Mouse (Mus musculus) liver, adult 2 months (tissue): ENCODE results near the gene Grxcr1. TPM values are rescaled to one million over a fixed set of nuclear protein-coding genes. Genes with fewer than 3 reads are reported as not detected.

Experiments used
- DNase-seq: peaks from one replicate; pipeline ENCODE4 v3.0.0-alpha.2; 2011; ENCODE audit warnings: low read depth, low spot score; ENCODE audit errors: extremely low read depth
- H3K27ac ChIP-seq: fragments of 200-500 bp; replicated peaks from 2 replicates; pipeline ENCODE4 v1.5.1; 2012; ENCODE audit warnings: low read depth, mild to moderate bottlenecking, control low read depth, inconsistent platforms, low read length; ENCODE audit not compliant: insufficient read depth
- H3K27me3 ChIP-seq: fragments of 200-500 bp; 2 replicates; pipeline ENCODE4 v1.6.1; 2012; ENCODE audit warnings: mild to moderate bottlenecking, moderate library complexity, low read length, inconsistent platforms; ENCODE audit not compliant: control insufficient read depth, insufficient read depth
- H3K36me3 ChIP-seq: fragments of 200-500 bp; 2 replicates; pipeline ENCODE4 v1.6.1; 2012; ENCODE audit warnings: low read length, inconsistent platforms; ENCODE audit not compliant: control insufficient read depth, insufficient read depth
- H3K4me1 ChIP-seq: fragments of 200-500 bp; 2 replicates; pipeline ENCODE4 v1.6.1; 2011; ENCODE audit warnings: low read length; ENCODE audit not compliant: control insufficient read depth, insufficient read depth
- H3K4me3 ChIP-seq: fragments of 200-500 bp; 2 replicates; pipeline ENCODE4 v1.5.1; 2011; ENCODE audit warnings: low read depth, mild to moderate bottlenecking, control low read depth, low read length, moderate library complexity; ENCODE audit not compliant: insufficient read depth
- H3K79me2 ChIP-seq: fragments of 200-500 bp; 2 replicates; pipeline ENCODE4 v1.6.1; 2012; ENCODE audit warnings: inconsistent platforms, mild to moderate bottlenecking, low read length, moderate library complexity; ENCODE audit not compliant: control insufficient read depth, insufficient read depth
- H3K9ac ChIP-seq: fragments of 200-500 bp; 2 replicates; pipeline ENCODE4 v1.6.1; 2012; ENCODE audit warnings: low read depth, mild to moderate bottlenecking, control low read depth, inconsistent platforms, low read length
- CTCF ChIP-seq: fragments of 200-500 bp; IDR thresholded peaks from 2 replicates; pipeline ENCODE4 v1.5.1; 2011; ENCODE audit warnings: low read depth, low read length, control low read depth
- POLR2A ChIP-seq: fragments of 200-500 bp; IDR thresholded peaks from 2 replicates; pipeline ENCODE4 v1.6.1; 2011; ENCODE audit warnings: low read length, control low read depth; ENCODE audit not compliant: insufficient read depth; ENCODE audit errors: extremely low read depth
- WGBS: fragments of 180-500 bp; shearing (Covaris S2); methylation state at CpG from one replicate; pipeline ENCODE4 v1.1.7; 2018; 5-methylcytosine and 5-hydroxymethylcytosine counted together
- polyA plus RNA-seq: library from polyadenylated mRNA; depleted of rRNA; stranded (reverse); fragments of >200 nt; gene quantifications from 2 replicates; pipeline ENCODE4 v1.2.3, GENCODE M21; 2012
- total RNA-seq: library from RNA; depleted of rRNA; stranded (reverse); fragments of >200 nt; gene quantifications from 2 replicates; pipeline ENCODE4 v1.2.3, GENCODE M21; 2014

Grxcr1 gene
- total and polyA plus RNA-seq, 2 experiments, result not detected

- 84% methylated on average over 3 of the region's 3 CpGs for WGBS
- no peak overlapping the region for H3K9ac ChIP-seq
- no peak overlapping the region for H3K27ac ChIP-seq
- no peaks in the 10 kb centered on the region for H3K4me1 ChIP-seq
- TF ChIP-seq POLR2A (no peak), CTCF (no peak)
- DNase-seq, result no peak
- H3K27me3 ChIP-seq, result 0 out of 2 replicates have a peak, but pooled peaks cover 3% of the 10 kb centered on the region
- no peak overlapping the region for H3K4me3 ChIP-seq
- no peaks in the 10 kb centered on the region for H3K79me2 ChIP-seq
- no peaks in the 10 kb centered on the region for H3K36me3 ChIP-seq
Measured at GRCm38 (mm10) chr5:68057574-68057973, 25.9 kb downstream of the Grxcr1 start.

GRCm38 (mm10) chr5:68068694-68069093 is 37.1 kb downstream of the Grxcr1 start:
- TF ChIP-seq POLR2A (no peak), CTCF (no peak)
- DNase-seq, result no peak
- Histone ChIP-seq H3K9ac (no peak overlapping the region), H3K4me3 (no peak overlapping the region), H3K79me2 (no peaks in the 10 kb centered on the region), H3K36me3 (no peaks in the 10 kb centered on the region), H3K27me3 (no peaks in the 10 kb centered on the region), H3K4me1 (no peaks in the 10 kb centered on the region), H3K27ac (no peak overlapping the region)
- WGBS, result 75% methylated on average over 4 of the region's 4 CpGs

GRCm38 (mm10) chr5:68070308-68070707 is 38.7 kb downstream of the Grxcr1 start:
- Histone ChIP-seq H3K36me3 (no peaks in the 10 kb centered on the region), H3K9ac (no peak overlapping the region), H3K27ac (no peak overlapping the region), H3K4me3 (no peak overlapping the region), H3K27me3 (no peaks in the 10 kb centered on the region), H3K79me2 (no peaks in the 10 kb centered on the region), H3K4me1 (no peaks in the 10 kb centered on the region)
- DNase-seq, result no peak
- TF ChIP-seq POLR2A, result no peak
- no peak for TF ChIP-seq CTCF
- 87% methylated on average over 3 of the region's 3 CpGs for WGBS

GRCm38 (mm10) chr5:68071857-68072256 is 40.2 kb downstream of the Grxcr1 start:
- no peaks in the 10 kb centered on the region for H3K79me2 ChIP-seq
- WGBS, result 88% methylated on average over 4 of the region's 4 CpGs
- no peaks in the 10 kb centered on the region for H3K36me3 ChIP-seq
- H3K27me3 ChIP-seq, result no peaks in the 10 kb centered on the region
- no peak for DNase-seq
- H3K4me3 ChIP-seq, result no peak overlapping the region
- no peaks in the 10 kb centered on the region for H3K4me1 ChIP-seq
- TF ChIP-seq CTCF (no peak), POLR2A (no peak)
- H3K27ac ChIP-seq, result no peak overlapping the region
- H3K9ac ChIP-seq, result no peak overlapping the region

- no peak overlapping the region for H3K27ac ChIP-seq
- no peaks in the 10 kb centered on the region for H3K79me2 ChIP-seq
- no peak overlapping the region for H3K9ac ChIP-seq
- no peaks in the 10 kb centered on the region; the same call in 1 of the 2 replicates for H3K27me3 ChIP-seq
- H3K4me1 ChIP-seq, result no peaks in the 10 kb centered on the region
- WGBS, result 71% methylated on average over 7 of the region's 7 CpGs
- TF ChIP-seq CTCF (no peak), POLR2A (no peak)
- no peak for DNase-seq
- no peaks in the 10 kb centered on the region for H3K36me3 ChIP-seq
- no peak overlapping the region for H3K4me3 ChIP-seq
Measured at GRCm38 (mm10) chr5:68086535-68087098, 55.0 kb downstream of the Grxcr1 start.

GRCm38 (mm10) chr5:68087174-68087573 is 55.5 kb downstream of the Grxcr1 start:
- TF ChIP-seq CTCF (no peak), POLR2A (no peak)
- no peaks in the 10 kb centered on the region; the same call in 1 of the 2 replicates for H3K27me3 ChIP-seq
- no peak overlapping the region for H3K4me3 ChIP-seq
- DNase-seq, result no peak
- H3K4me1 ChIP-seq, result no peaks in the 10 kb centered on the region
- 75% methylated on average over 3 of the region's 3 CpGs for WGBS
- no peak overlapping the region for H3K9ac ChIP-seq
- no peaks in the 10 kb centered on the region for H3K79me2 ChIP-seq
- H3K36me3 ChIP-seq, result no peaks in the 10 kb centered on the region
- H3K27ac ChIP-seq, result no peak overlapping the region
